Mouse (Mus musculus): ENCODE data around the gene Slc30a7. TPM values are rescaled to one million over a fixed set of nuclear protein-coding genes. Genes with fewer than 3 reads are reported as not detected.

Gene Slc30a7
- total and polyA plus RNA-seq, 3 experiments, result 5.4 to 13.6 (median 10.0) TPM

DNA sequence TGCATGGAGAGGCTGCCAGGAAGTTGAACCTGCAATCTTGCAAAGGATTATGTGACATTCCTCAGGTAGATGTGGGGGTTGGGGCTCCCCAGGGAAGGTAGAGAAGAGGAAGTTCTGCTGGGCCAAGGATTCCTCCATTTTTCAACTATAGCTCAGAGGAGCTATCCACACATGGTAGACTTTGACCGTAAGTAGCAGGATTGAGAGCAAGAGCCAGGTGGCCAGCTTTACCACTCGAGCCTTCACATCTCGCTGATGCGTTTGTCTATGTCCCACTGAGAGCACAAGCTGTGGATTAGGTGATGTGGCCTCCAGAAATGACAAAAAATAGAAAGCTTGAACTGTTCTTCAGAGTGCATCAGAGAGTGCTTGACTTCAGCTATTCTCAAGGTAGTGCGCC lies 11.9 kb upstream of the Slc30a7 start:
- H3K79me2 ChIP-seq (replicated peaks; ENCODE audit: control insufficient read depth, insufficient read depth, low read length), result no peaks in the 10 kb centered on the region; the same call in 1 of the 2 replicates
- H3K27me3 ChIP-seq (ENCODE audit: control insufficient read depth, insufficient read depth, low read length), result no peaks in the 10 kb centered on the region
- intact Hi-C loops (cut with DNase I), result no loop called here
- WGBS, result 92% methylated on average over 5 of the region's 5 CpGs
- TF ChIP-seq CTCF (IDR thresholded peaks at IDR 0.05) (no peak), EP300 (IDR thresholded peaks at IDR 0.05; ENCODE audit: insufficient read depth, low read depth, low read length) (no peak), POLR2A (IDR thresholded peaks at IDR 0.05; ENCODE audit: insufficient read depth, low read depth, low read length) (no peak)
- no peak for DNase-seq
- H3K27ac ChIP-seq, result no peak overlapping the region
- no peaks in the 10 kb centered on the region for H3K4me1 ChIP-seq (ENCODE audit: control insufficient read depth, insufficient read depth, low read length)
- H3K4me3 ChIP-seq, result no peak overlapping the region
- no peaks in the 10 kb centered on the region for H3K36me3 ChIP-seq (ENCODE audit: control insufficient read depth, insufficient read depth, low read length)
- no peak overlapping the region for H3K9ac ChIP-seq (ENCODE audit: low read depth, low read length)

DNA sequence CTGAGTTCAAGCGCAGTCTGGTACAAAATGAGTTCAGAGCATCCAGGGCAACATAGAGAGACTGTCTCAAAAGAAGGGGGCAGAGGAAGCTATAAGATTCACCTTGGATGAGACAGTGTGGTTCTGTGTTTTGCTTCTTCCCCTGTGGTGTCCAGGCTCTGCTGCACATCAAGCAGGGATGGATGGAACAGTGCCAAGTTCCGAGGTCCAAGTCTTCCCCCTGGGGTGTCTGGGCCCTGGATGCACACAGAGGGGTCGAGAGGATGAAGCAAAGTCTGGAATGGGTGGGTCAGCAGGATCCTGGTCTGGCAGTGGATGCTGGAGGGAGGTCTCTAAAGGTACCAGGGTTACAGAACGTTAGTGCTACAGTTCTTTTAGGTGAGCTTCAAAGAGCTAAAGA lies 11.4 kb upstream of the Slc30a7 start:
- no peaks in the 10 kb centered on the region for H3K36me3 ChIP-seq (ENCODE audit: control insufficient read depth, insufficient read depth, low read length)
- TF ChIP-seq POLR2A (IDR thresholded peaks at IDR 0.05; ENCODE audit: insufficient read depth, low read depth, low read length), result no peak
- no peak for TF ChIP-seq CTCF (IDR thresholded peaks at IDR 0.05)
- TF ChIP-seq EP300 (IDR thresholded peaks at IDR 0.05; ENCODE audit: insufficient read depth, low read depth, low read length), result no peak
- H3K4me1 ChIP-seq (ENCODE audit: control insufficient read depth, insufficient read depth, low read length), result no peaks in the 10 kb centered on the region
- WGBS, result 60% methylated on average over 4 of the region's 4 CpGs
- H3K27ac ChIP-seq, result no peak overlapping the region
- H3K27me3 ChIP-seq (ENCODE audit: control insufficient read depth, insufficient read depth, low read length), result no peaks in the 10 kb centered on the region
- H3K9ac ChIP-seq (ENCODE audit: low read depth, low read length), result no peak overlapping the region
- DNase-seq, result no peak
- intact Hi-C loops (cut with DNase I), result no loop called here
- no peaks in the 10 kb centered on the region; the same call in 1 of the 2 replicates for H3K79me2 ChIP-seq (replicated peaks; ENCODE audit: control insufficient read depth, insufficient read depth, low read length)
- no peak overlapping the region for H3K4me3 ChIP-seq

DNA sequence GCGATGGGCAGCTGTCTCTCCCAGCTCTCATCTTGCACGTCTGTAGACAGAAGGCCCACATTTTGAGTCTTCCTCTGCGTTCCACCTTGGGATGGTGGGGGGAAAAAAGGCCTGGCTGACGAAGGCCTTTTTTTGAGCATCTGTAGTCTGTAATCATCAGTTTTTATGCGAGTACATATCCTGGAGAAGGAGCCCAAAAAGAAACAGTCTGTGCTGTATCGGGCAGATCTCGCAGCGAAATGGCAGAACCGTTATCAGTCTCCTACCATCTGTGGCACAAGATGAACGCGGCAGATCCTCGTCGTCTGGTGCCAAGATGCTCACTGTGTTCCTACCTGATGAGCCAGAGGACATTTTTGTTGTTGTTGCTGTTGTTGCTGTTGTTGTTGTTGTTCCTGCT lies 8.9 kb upstream of the Slc30a7 start:
- Histone ChIP-seq H3K4me1 (ENCODE audit: control insufficient read depth, insufficient read depth, low read length) (no peaks in the 10 kb centered on the region), H3K9ac (ENCODE audit: low read depth, low read length) (no peak overlapping the region), H3K79me2 (replicated peaks; ENCODE audit: control insufficient read depth, insufficient read depth, low read length) (no peaks in the 10 kb centered on the region; the same call in 1 of the 2 replicates), H3K4me3 (no peak overlapping the region), H3K27me3 (ENCODE audit: control insufficient read depth, insufficient read depth, low read length) (no peaks in the 10 kb centered on the region), H3K27ac (no peak overlapping the region), H3K36me3 (ENCODE audit: control insufficient read depth, insufficient read depth, low read length) (no peaks in the 10 kb centered on the region)
- intact Hi-C loops (cut with DNase I), result no loop called here
- WGBS, result 95% methylated on average over 13 of the region's 13 CpGs
- no peak for DNase-seq
- no peak for TF ChIP-seq EP300 (IDR thresholded peaks at IDR 0.05; ENCODE audit: insufficient read depth, low read depth, low read length)
- TF ChIP-seq POLR2A (IDR thresholded peaks at IDR 0.05; ENCODE audit: insufficient read depth, low read depth, low read length), result no peak
- TF ChIP-seq CTCF (IDR thresholded peaks at IDR 0.05), result no peak

DNA sequence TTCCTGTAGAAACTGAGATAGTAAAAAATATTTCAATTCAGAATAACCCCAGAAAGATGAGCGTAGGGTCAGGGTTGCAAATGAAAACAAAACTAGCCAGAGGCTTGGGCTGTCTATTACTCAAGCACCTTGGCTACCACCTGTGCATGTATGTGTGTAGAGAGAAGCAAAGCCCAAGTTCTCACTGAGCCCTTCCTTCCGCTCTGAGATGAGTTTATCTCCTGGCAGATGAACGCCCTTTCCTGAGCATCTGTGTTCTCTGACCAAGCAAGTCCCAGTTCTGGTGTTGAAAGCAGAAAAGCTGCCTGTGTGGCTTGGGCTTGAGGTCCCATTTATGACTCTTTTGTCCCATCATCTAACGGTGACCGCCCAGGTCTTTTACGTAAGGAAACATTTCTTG lies 7.7 kb upstream of the Slc30a7 start:
- no peak overlapping the region for H3K4me3 ChIP-seq
- no peaks in the 10 kb centered on the region for H3K27me3 ChIP-seq (ENCODE audit: control insufficient read depth, insufficient read depth, low read length)
- no peaks in the 10 kb centered on the region for H3K4me1 ChIP-seq (ENCODE audit: control insufficient read depth, insufficient read depth, low read length)
- no peak overlapping the region for H3K27ac ChIP-seq
- intact Hi-C loops (cut with DNase I), result no loop called here
- no peak overlapping the region for H3K9ac ChIP-seq (ENCODE audit: low read depth, low read length)
- TF ChIP-seq EP300 (IDR thresholded peaks at IDR 0.05; ENCODE audit: insufficient read depth, low read depth, low read length) (no peak), POLR2A (IDR thresholded peaks at IDR 0.05; ENCODE audit: insufficient read depth, low read depth, low read length) (no peak), CTCF (IDR thresholded peaks at IDR 0.05) (no peak)
- no peaks in the 10 kb centered on the region; the same call in 1 of the 2 replicates for H3K79me2 ChIP-seq (replicated peaks; ENCODE audit: control insufficient read depth, insufficient read depth, low read length)
- WGBS, result 84% methylated on average over 6 of the region's 6 CpGs
- DNase-seq, result no peak
- H3K36me3 ChIP-seq (ENCODE audit: control insufficient read depth, insufficient read depth, low read length), result no peaks in the 10 kb centered on the region

DNA sequence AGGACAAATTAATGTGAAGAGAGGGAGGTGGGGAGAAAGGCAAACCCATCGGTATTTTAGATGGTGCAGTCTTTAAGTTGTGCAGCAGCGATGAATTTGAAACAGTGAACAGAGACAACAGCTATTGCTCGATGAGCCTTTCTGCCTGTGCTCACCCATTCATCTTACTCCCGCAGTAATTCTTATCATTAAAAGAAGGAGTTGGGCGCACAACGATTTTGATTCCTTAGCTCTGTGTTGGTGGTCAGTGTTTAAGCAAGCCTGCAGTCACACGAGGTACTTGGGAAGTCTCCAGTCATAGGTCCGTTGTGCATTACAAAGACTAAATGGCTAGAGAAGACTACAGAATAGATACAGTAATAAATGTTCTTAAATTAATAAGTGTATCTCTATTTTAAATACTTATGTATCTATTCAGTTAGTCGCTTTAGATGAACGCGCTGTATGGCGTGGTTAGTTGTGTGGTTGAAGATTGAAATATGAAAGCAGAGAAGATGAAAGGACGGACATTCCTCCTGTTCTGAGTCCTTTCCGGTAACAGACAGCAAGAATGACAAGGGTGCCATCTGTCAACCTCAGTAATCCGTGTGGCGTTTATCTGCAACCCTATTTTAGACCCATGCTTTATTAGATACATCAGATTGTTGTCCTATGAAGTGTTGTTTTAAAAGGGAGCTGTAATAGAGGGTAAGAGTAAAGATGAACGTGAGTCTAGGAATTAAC lies 2.6 kb upstream of the Slc30a7 start:
- Histone ChIP-seq H3K4me1 (ENCODE audit: control insufficient read depth, insufficient read depth, low read length) (peaks cover 3% of the 10 kb centered on the region), H3K27me3 (ENCODE audit: control insufficient read depth, insufficient read depth, low read length) (no peaks in the 10 kb centered on the region), H3K36me3 (ENCODE audit: control insufficient read depth, insufficient read depth, low read length) (peaks cover 5% of the 10 kb centered on the region), H3K79me2 (replicated peaks; ENCODE audit: control insufficient read depth, insufficient read depth, low read length) (no peaks in the 10 kb centered on the region; the same call in 1 of the 2 replicates), H3K4me3 (no peak overlapping the region), H3K27ac (no peak overlapping the region), H3K9ac (ENCODE audit: low read depth, low read length) (no peak overlapping the region)
- intact Hi-C loops (cut with DNase I), result no loop called here
- no peak for TF ChIP-seq POLR2A (IDR thresholded peaks at IDR 0.05; ENCODE audit: insufficient read depth, low read depth, low read length)
- no peak for TF ChIP-seq EP300 (IDR thresholded peaks at IDR 0.05; ENCODE audit: insufficient read depth, low read depth, low read length)
- no peak for TF ChIP-seq CTCF (IDR thresholded peaks at IDR 0.05)
- 86% methylated on average over 17 of the region's 17 CpGs for WGBS
- no peak for DNase-seq

DNA sequence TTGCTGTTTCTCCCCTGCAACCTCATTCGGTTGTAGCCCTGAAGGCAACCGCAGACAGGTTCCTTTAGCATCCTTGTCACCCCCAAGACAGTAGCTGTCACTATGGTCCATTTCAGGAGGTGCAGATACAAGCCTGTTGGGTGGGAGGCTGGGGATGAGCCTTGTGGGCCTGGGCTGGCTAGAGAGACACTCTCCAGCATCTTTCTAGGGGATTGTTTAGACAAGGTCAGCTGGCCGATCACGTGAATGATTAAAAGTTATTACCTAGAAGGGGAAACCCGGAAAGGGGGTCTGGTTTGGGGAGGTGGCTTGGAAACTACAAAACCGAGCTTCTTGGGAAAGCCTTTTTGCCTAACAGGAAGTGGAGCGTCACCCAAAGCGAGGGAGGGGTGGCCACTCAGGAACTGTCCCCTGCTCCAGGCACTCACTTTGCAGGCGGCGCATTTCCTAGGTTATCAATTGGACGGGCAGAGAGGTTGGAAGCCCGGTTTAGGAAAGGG lies 785 bp upstream of the Slc30a7 start:
- H3K4me3 ChIP-seq, result peak overlapping the region; percentile 94
- peak overlapping the region; percentile 75 for H3K9ac ChIP-seq (ENCODE audit: low read depth, low read length)
- H3K27me3 ChIP-seq (ENCODE audit: control insufficient read depth, insufficient read depth, low read length), result no peaks in the 10 kb centered on the region
- TF ChIP-seq EP300 (IDR thresholded peaks at IDR 0.05; ENCODE audit: insufficient read depth, low read depth, low read length) (no peak), POLR2A (IDR thresholded peaks at IDR 0.05; ENCODE audit: insufficient read depth, low read depth, low read length) (peak; percentile 47)
- H3K4me1 ChIP-seq (ENCODE audit: control insufficient read depth, insufficient read depth, low read length), result peaks cover 3% of the 10 kb centered on the region
- H3K36me3 ChIP-seq (ENCODE audit: control insufficient read depth, insufficient read depth, low read length), result peaks cover 5% of the 10 kb centered on the region
- DNase-seq, result peak; percentile 78 to 82
- H3K27ac ChIP-seq, result peak overlapping the region; percentile 73
- intact Hi-C loops (cut with DNase I), result no loop called here
- WGBS, result under 1% methylated on average over 12 of the region's 12 CpGs
- no peaks in the 10 kb centered on the region for H3K79me2 ChIP-seq (replicated peaks; ENCODE audit: control insufficient read depth, insufficient read depth, low read length)
